Mouse (Mus musculus) cerebellum, adult 9-10 months (tissue): ENCODE results near the gene F3.

ENCODE experiments used
- DNase-seq: peaks from one replicate; pipeline ENCODE4 v3.0.0; 2022

Gene F3

DNA sequence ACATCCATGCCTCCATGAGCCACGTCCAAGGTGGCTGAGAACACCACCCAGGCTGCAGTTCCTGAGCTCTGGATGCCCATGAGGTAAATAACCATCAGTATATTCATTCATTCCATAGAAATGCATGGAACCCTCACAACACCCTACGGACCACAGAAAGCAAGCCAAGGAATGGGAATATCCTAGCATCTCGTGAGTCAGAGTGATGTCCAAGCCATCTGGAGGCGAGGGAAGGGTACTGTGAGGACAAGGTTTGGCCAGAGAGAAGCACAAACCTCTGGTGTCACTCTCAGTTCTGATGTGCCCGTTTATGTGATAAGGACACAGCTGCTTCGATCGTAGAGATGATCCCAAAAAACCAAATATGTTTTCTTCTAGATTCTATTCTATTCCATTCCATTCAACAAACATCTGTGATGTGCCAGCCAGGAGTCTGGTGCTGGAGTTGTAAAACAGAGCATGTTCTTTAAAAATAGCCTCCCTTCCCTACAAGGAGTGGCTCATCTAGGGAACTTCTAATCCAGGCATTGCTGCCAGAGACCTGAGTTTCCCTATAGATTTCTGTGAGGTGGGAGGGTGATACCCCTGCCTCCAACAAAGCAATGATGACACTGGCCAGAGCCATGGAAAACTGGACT, 12.3 kb upstream of the F3 start:
- DNase-seq: no peak

- DNase-seq: no peak
Measured at GRCm38 (mm10) chr3:121712222-121712621, 11.1 kb upstream of the F3 start.

- no peak for DNase-seq
Measured at GRCm38 (mm10) chr3:121713151-121713701, 10.1 kb upstream of the F3 start.

DNA sequence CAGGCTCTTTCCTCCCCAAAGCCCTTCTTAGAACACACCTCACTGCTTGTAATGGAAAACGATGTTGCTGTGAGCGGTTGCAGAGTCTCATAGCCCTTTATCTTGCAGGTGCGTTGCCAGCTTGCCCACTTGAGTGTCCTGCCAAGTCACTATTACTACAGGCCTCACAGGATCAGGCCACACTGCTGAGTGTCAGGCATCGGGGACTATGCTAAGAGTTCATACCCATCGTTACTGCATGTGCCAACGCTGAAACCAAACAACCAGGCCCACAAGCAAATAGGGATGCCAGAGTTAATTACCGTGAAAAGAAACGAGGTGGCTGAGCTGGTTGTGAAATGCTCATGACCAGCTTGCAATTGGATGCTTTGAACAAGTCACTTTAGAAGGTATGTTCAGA, 9.5 kb upstream of the F3 start:
- no peak for DNase-seq

- no peak for DNase-seq
Measured at GRCm38 (mm10) chr3:121714461-121714860, 8.9 kb upstream of the F3 start.

GRCm38 (mm10) chr3:121715336-121715735, 8.0 kb upstream of the F3 start:
- DNase-seq: no peak

- peak; percentile 35 for DNase-seq
Measured at GRCm38 (mm10) chr3:121715741-121716459, 7.4 kb upstream of the F3 start.

GRCm38 (mm10) chr3:121716480-121716879, 6.9 kb upstream of the F3 start:
- no peak for DNase-seq

DNA sequence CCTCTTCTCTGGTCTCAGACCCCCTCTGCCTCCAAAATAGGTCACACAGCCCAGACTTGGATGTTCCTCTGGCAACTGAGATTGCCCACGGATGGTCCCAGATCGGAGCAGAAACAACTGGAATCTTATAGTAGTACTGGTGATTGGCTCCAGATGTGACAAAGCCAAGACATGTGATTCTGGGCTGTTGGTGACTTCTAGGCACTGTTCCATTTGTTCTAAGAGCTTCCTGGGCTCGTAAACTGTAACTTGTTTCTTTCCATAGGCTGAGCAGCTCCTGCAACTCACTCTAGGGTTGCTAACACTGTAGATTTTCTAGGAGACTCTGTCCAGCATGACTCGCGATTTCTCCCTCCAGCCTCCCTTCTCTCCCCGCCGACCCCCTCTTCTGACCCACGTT, 4.7 kb upstream of the F3 start:
- no peak for DNase-seq

GRCm38 (mm10) chr3:121719701-121720100, 3.6 kb upstream of the F3 start:
- DNase-seq: no peak

DNA sequence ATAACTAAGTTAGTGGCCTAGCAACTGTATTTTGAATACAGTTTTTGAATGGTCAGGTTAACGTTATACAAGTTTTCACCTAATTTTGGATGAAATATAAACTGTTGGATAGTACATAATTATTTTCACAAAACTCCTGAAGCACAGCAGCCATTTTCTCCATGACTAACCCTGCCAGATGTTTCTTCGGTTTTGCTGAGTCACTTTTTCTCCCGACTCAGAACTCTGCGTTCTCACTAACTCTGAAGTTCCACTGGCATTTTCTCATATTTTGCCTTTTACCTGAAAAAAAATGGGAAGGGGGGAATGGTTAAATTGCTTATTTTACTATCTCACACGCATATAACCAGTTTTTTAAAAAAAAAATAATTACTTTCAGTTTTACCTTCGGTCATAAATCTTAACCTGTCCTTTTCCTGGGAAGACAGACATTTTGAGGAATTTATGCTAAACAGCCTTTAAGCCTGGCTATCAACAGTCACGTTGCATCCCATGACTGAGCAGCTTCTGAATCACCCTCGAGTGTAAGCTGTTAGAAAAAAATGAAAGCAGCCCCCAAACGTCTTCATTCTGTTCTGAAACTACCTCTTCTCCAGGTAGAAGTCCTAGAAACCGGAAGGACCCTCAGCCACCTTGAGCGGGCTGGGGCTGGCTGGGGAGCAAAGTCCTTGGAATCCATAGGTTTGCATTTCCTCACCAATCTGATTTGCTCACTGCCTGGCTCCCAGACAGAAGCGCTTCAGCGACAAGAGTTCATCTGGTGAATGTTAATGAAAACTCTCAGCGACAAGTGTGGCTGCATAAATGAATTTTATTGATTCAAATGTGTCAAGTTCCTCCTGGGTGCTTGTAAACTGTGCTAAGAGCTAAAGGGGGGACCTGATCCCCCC, 2.3 kb upstream of the F3 start:
- no peak for DNase-seq

GRCm38 (mm10) chr3:121721691-121722070, 1.7 kb upstream of the F3 start:
- no peak for DNase-seq

- no peak for DNase-seq
Measured at GRCm38 (mm10) chr3:121723968-121724524, 709 bp downstream of the F3 start.

DNA sequence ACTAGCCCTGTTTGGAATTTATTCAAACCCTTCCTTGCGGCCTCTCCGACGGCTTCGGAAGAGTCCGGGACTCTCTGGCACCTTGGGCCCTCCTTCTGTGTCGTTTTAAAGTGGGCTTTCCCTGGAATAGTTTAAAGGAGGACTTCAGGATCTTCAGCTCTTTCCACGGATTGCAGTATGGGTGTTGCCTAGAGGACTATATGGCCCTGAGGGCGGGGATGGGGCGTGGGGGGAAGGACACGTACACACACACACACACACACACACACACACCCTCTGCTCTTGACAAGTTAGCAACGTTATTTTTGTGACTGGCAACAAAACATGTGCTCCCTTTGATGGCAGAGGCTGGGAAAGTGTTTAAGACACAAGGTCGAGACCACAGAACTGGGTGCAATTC, 1.2 kb downstream of the F3 start:
- DNase-seq: no peak

DNA sequence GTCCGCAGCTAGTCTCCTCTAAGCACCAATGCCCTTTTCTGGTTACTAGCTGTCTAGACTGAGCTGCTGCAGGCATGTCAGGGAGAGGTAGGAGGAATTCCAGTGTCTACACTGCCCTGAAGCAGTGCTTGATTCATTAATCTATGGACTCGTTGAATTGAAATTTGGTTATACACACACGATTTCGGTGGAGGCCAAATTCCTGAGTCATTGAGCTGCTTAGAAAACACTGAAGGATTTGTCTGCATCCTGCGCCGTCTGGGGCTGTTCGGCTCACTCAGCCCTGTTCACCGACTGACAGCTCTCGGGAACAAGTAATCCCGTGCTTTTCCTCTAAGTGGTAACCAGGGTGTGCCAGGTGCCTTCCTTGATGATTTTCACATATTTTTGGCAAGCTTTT, 2.3 kb downstream of the F3 start:
- no peak for DNase-seq

DNA sequence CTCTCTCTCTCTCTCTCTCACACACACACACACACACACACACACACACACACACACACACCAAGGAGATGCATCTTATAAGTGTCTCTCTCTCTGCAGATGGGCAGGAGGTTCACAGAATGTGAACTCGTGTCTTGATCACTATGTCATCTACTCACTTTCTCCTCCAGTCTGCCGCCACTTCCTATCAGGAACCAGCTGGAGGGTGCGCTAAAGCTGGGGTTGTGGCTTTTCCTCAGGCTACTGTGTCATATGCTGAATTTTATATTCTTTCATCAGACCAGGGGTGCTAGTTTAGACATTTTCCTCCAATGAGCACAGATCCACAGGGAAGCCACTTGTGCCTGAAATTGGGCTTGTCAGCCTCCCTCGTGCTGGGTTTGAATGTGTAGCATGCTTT, 6.3 kb downstream of the F3 start:
- DNase-seq: no peak

GRCm38 (mm10) chr3:121735542-121735941, 12.2 kb downstream of the F3 start:
- DNase-seq: peak; percentile 26

DNA sequence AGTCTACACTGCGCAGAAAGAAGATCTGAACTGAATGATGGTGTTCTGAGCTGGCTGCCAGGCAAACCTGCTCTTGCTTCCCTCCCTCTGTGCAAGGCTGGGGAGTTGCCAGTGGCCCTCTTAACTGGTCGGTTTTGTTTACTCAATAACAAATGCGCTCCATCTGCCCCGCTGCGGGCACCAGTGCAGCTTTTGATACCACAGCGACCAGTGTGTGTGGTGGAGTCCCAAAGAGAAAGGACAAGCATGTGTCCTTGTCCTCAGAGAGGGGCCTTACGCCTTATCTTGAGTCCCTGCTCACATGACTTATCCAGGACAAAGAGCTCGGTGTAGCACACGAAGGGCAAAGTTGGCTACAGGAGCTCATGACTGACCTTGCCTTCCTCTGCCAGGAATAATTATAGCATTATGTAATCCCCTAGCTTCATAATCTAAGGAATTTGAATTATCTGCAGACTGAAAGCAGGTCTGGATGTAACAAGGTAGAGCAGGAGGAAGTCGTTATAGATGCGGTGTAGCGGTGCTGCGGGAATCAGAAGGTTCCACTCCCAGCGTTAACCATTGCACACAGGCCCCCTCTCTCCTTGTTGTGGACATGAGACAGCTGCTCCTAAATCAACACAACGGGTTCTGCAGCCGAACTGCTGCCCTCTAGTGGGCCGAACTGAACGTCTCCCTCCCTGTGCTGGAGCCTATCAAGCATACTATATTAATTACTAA, 12.8 kb downstream of the F3 start:
- DNase-seq: peak; percentile 94

DNA sequence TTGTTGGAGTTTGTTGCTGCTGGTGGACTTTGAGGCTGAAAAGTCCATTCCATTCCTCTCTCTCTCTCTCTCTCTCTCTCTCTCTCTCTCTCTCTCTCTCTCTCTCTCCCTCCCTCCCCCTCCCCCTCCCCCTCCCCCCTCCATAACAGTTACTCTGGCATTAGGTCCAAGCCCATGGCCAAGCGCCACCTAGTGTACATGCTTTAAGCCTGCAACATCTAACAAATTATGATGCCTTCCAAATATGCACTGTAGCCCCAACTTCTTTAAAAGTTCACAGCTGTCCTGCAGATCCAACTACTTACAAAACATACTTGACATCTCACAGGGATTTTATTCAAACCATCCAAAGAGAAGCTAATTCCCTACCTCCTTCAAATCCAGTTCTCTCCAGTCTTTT, 14.1 kb downstream of the F3 start:
- no peak for DNase-seq

DNA sequence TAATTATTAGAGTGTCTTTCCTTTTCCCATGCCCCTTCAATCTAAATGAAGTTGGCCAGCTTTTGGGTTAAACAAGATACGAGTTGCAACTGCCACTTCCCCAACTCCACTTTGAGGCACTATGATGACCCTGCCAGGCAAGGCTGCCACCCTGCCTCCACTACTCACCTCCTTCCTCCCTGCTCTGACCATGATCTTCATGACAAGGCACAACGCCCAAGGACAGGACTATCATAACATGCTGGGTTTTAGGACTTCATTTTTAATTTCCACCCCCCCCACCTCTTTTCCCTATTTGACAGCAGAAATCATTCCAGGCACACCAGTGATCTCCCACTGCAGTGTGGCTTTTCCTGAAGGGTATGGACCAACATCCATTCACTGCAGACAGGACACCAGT, 14.6 kb downstream of the F3 start:
- no peak for DNase-seq

- no peak for DNase-seq
Measured at GRCm38 (mm10) chr3:121738742-121739342, 15.5 kb downstream of the F3 start.
